Mouse (Mus musculus) ES-E14 (cell line): ENCODE results near the gene Gm8994. TPM values are rescaled to one million over a fixed set of nuclear protein-coding genes. Genes with fewer than 3 reads are reported as not detected.
"Not testable (repeated sequence)": the region's sequence is repeated elsewhere in the genome, so short reads cannot be mapped to it uniquely, and the experiment has no call there.

Experiments
- DNase-seq: peaks from one replicate; pipeline ENCODE4 v3.0.0-alpha.2; 2013; ENCODE audit warnings: low read depth, low spot score
- H3K27ac ChIP-seq: 2 replicates; pipeline ENCODE4 v1.5.1; 2012; ENCODE audit warnings: low read depth, mild to moderate bottlenecking, low read length, moderate library complexity, mixed read lengths; ENCODE audit not compliant: poor library complexity, insufficient read depth, severe bottlenecking
- H3K36me3 ChIP-seq: 2 replicates; pipeline ENCODE4 v1.6.1; 2012; ENCODE audit warnings: mild to moderate bottlenecking, low read length, moderate library complexity, mixed read lengths; ENCODE audit not compliant: control insufficient read depth, poor library complexity, insufficient read depth, severe bottlenecking
- H3K4me1 ChIP-seq, 2 experiments: fragments of 150-350 bp in 1 of 2; sonication (generic) in 1 of 2; 2 replicates each; pipeline ENCODE4 v1.6.1; 2012; ENCODE audit warnings: low read length in 2 of 2, mild to moderate bottlenecking in 1 of 2, mixed read lengths in 1 of 2; ENCODE audit not compliant: control insufficient read depth in 2 of 2, insufficient read depth in 2 of 2, poor library complexity in 1 of 2
- H3K4me3 ChIP-seq, 2 experiments: fragments of 150-350 bp in 1 of 2; sonication (generic) in 1 of 2; 2 replicates each; pipeline ENCODE4 v1.5.1; 2012; ENCODE audit warnings: low read length in 2 of 2, low read depth in 1 of 2, mild to moderate bottlenecking in 1 of 2, mixed read lengths in 1 of 2; ENCODE audit not compliant: insufficient read depth in 1 of 2, poor library complexity in 1 of 2, severe bottlenecking in 1 of 2
- H3K9ac ChIP-seq: 2 replicates; pipeline ENCODE4 v1.6.1; 2012; ENCODE audit warnings: low read depth, mild to moderate bottlenecking, low read length, mixed read lengths; ENCODE audit not compliant: poor library complexity, insufficient read depth, severe bottlenecking
- H3K9me3 ChIP-seq: fragments of 150-350 bp; sonication (generic); 2 replicates; pipeline ENCODE4 v1.6.1; 2012; ENCODE audit warnings: low read depth, mild to moderate bottlenecking, low read length; ENCODE audit not compliant: control insufficient read depth, insufficient read depth
- CHD2 ChIP-seq: IDR thresholded peaks from 2 replicates; pipeline ENCODE4 v1.6.1; 2014; ENCODE audit warnings: mild to moderate bottlenecking, low read depth, low read length, inconsistent platforms
- HCFC1 ChIP-seq: IDR thresholded peaks from 2 replicates; pipeline ENCODE4 v1.6.1; 2012; ENCODE audit warnings: low read length, inconsistent platforms, borderline replicate concordance; ENCODE audit not compliant: insufficient read depth
- MAFK ChIP-seq: IDR thresholded peaks from 2 replicates; pipeline ENCODE4 v1.6.1; 2014; ENCODE audit warnings: mild to moderate bottlenecking, low read depth, low read length, inconsistent platforms; ENCODE audit not compliant: insufficient read depth
- ZC3H11A ChIP-seq: IDR thresholded peaks from 2 replicates; pipeline ENCODE4 v1.6.1; 2012; ENCODE audit warnings: low read depth, mild to moderate bottlenecking, inconsistent platforms, low read length, borderline replicate concordance
- ZNF384 ChIP-seq: IDR thresholded peaks from 2 replicates; pipeline ENCODE4 v1.6.1; 2012; ENCODE audit warnings: low read depth, low read length, inconsistent platforms
- in situ Hi-C, 2 experiments: fragments of 600-800 bp; cut with MboI; formaldehyde crosslinking; loops; one replicate each; pipeline ENCODE4 v1.15.1; 2025; ENCODE audit warnings: low sequenced_read_pairs in 2 of 2, inconsistent platforms in 1 of 2; ENCODE audit not compliant: unreplicated experiment in 2 of 2
- total RNA-seq: library from RNA; depleted of rRNA; stranded (reverse); fragments of 300-350 nt; gene quantifications from 2 replicates; pipeline ENCODE4 v1.2.3, GENCODE M21; 2012

Gm8994 gene
- total RNA-seq, 1 experiment: 37.0 TPM

- in situ Hi-C loops: no loop called here
- H3K9ac ChIP-seq: no peak overlapping the region
These were observed 23.8 kb upstream of the Gm8994 start for GRCm38 (mm10) chr6:136303514-136303913.

GRCm38 (mm10) chr6:136304369-136304988 is 22.9 kb upstream of the Gm8994 start:
- Histone ChIP-seq H3K9me3 (no peaks in the 10 kb centered on the region), H3K4me1 (peaks cover 0 to 2% of the 10 kb centered on the region in 2 experiments; a peak in 1 of 4 replicates), H3K9ac (no peak overlapping the region), H3K4me3 (no peak overlapping the region), H3K27ac (no peak overlapping the region), H3K36me3 (no peaks in the 10 kb centered on the region)
- no peak for DNase-seq
- in situ Hi-C loops: no loop called here
- TF ChIP-seq ZC3H11A (no peak), CHD2 (no peak), MAFK (no peak), ZNF384 (no peak), HCFC1 (no peak)

More at GRCm38 (mm10) chr6:136303514-136303913, 23.8 kb upstream of the Gm8994 start:
- DNase-seq: no peak
- Histone ChIP-seq H3K4me3 (no peak overlapping the region), H3K36me3 (no peaks in the 10 kb centered on the region), H3K9me3 (no peaks in the 10 kb centered on the region), H3K4me1 (peaks cover 0 to 2% of the 10 kb centered on the region in 2 experiments; a peak in 1 of 4 replicates), H3K27ac (no peak overlapping the region)
- TF ChIP-seq MAFK (no peak), HCFC1 (no peak), CHD2 (no peak), ZC3H11A (no peak), ZNF384 (no peak)

DNA sequence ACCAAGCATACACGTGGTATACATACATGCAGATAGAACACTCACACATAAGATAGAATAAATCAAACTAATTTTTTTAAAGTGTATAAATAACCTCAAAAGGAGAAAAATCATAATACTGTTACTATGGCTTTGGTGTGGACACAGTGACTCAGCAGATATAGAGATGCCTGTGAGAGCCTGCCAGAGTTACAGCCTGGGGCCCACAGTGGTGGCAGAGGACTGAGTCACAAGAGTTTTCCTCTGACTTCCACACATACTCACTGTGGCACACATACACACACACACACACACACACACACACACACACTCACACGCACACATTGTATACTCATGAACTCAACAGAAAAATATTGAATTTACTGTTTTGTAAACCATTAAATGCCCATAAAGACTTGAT is 17.9 kb upstream of the Gm8994 start:
- Histone ChIP-seq H3K9ac (no peak overlapping the region), H3K9me3 (no peaks in the 10 kb centered on the region), H3K4me3 (no peak overlapping the region), H3K4me1 (peaks cover 0 to 2% of the 10 kb centered on the region in 2 experiments; a peak in 1 of 4 replicates), H3K27ac (no peak overlapping the region), H3K36me3 (no peaks in the 10 kb centered on the region)
- in situ Hi-C loops: no loop called here
- DNase-seq: no peak
- no peak for TF ChIP-seq CHD2
- TF ChIP-seq ZNF384: no peak
- no peak for TF ChIP-seq MAFK
- TF ChIP-seq HCFC1: no peak

DNA sequence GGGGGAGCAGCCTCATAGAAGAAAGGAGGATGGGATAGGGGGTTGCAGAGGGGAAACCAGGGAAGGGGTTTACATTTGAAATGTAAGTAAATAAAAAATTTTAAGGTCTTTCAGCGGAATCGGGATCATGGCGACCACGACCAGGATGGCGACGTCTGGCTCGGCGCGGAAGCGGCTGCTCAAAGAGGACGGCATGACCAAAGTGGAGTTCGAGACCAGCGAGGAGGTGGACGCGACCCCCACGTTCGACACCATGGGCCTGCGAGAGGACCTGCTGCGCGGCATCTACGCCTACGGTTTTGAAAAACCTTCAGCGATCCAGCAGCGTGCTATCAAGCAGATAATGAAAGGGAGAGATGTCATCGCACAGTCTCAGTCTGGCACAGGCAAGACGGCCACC is 1.1 kb downstream of the Gm8994 start:
- not testable (repeated sequence) for H3K36me3 ChIP-seq, H3K27ac ChIP-seq, DNase-seq, H3K9me3 ChIP-seq, H3K4me1 ChIP-seq, H3K4me3 ChIP-seq, H3K9ac ChIP-seq
- in situ Hi-C loops: loop anchor here (5.0 kb wide), 1 partner anchor 79 kb away; no protein-coding TSS in a partner anchor

GRCm38 (mm10) chr6:136340669-136341068 is 13.3 kb downstream of the Gm8994 start:
- no peak for DNase-seq
- no peak overlapping the region for H3K27ac ChIP-seq
- in situ Hi-C loops: no loop called here
- TF ChIP-seq ZNF384 (no peak), HCFC1 (no peak), CHD2 (no peak), MAFK (no peak), ZC3H11A (no peak)
- no peak overlapping the region for H3K9ac ChIP-seq
- no peaks in the 10 kb centered on the region for H3K4me1 ChIP-seq
- H3K36me3 ChIP-seq: no peaks in the 10 kb centered on the region
- no peaks in the 10 kb centered on the region for H3K9me3 ChIP-seq
- no peak overlapping the region for H3K4me3 ChIP-seq
